Mouse (Mus musculus) adipose tissue, adult 10 weeks (tissue): Measurements from ENCODE around the gene Zfp787. TPM values are rescaled to one million over a fixed set of nuclear protein-coding genes. Genes with fewer than 3 reads are reported as not detected.

Experiments
- polyA plus RNA-seq: library from polyadenylated mRNA; stranded (reverse); fragments of 350-450 nt; fragmentation: Illumina TruSeq; extraction: RNeasy Lipid Tissue Mini Kit (QIAGEN cat#74804); gene quantifications from one replicate; pipeline ENCODE4 v1.2.3, GENCODE M21; 2014; ENCODE audit warnings: low read depth, low replicate concordance

Zfp787 gene
- polyA plus RNA-seq: 43.9 TPM

DNA sequence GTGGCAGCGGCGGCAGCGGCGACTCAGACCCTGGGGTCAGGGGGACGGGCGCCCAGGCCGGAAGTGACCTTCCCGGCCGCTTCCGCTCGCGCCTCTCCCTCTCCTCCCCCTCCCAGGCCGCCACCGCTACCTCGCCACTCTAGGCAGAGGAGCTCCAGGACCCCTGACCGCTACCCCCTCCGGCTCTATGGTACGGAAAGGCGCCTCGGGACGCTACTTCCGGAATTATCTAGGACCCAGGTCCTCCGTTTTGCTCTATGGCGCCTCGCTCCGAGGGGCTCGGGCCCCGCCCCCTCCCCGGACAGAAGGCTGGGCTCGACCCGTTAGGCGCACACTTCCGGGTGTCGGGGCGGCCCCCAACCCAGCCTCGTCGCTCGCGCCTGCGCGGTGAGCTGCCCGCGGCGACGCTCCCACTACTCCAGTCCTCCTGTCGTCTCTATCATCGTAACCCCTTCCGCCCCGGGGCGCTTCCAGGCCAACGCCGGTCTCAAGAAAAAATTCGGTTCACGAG is at the start of gene Zfp787:
Gene Zfp787, minus strand, starts transcription at position 97 of the 511 bp plus-strand sequence.

DNA sequence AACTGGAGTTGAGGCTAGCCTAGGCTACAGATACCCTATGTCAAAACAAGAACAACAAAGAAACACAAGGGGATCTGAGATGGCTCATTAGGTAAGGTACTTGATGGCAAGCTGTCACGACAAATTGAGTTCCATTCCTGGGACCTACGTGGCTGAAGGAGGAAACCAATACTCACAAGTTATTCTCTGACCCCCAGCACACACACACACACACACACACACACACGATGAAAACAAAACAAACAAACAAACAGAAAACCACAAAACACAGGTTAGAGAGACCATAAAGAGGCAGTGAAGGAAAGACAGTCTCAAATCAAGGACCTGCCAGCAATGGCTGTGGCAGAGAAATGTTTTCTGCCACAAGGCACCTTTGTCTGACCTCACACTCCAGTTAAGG is 41.0 kb upstream of the Zfp787 start, which contains the start of gene Galp:
Gene Galp, plus strand, starts transcription at position 301 of the 400 bp plus-strand sequence.

DNA sequence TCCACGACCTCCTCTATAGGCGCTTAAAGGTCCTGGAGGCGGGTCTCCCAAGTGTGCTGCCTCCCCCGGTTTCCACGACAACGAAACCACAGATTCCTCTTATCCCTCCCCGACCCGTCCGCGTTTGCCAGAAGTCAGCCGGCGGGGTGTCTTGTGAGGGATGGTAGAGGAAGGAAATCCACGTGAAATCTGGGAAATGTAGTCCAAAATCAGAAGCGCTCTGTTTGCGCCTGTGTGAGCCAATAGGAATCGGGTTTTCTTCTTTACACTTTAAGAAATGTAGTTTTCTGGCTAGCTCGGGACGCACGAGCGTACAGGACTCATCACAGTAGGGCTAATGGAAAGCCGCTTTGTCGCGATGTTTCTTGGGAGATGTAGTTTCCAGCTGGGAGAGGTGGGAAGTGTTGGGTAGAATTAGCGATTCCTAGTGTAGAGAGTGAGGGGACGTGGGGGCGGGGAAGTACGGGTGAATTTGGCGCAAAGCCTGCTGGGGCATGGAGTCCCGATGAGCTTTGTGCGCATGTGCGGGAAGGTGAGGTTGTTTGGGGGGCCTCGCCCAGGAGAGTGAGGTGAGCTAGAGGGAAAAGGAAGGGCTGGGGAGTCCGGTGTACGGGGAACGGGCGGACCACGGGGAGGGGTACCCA is 16.3 kb upstream of the Zfp787 start, which contains the start of gene Zfp444:
Gene Zfp444, plus strand, starts transcription at position 221 of the 644 bp plus-strand sequence.

Other genes starting within 250 kb of the Zfp787 start
- gene Vmn1r65, start 145.0 kb downstream of the Zfp787 start, polyA plus RNA-seq: not detected
- not detected for gene Nlrp4c, start 110.8 kb downstream of the Zfp787 start, polyA plus RNA-seq
- 9.7 TPM for gene Zfp444, start 16.2 kb upstream of the Zfp787 start, polyA plus RNA-seq
- not detected for gene Galp, start 41.1 kb upstream of the Zfp787 start, polyA plus RNA-seq
- gene Zscan5b, start 66.3 kb upstream of the Zfp787 start, polyA plus RNA-seq: not detected
- gene Epp13, start 96.7 kb upstream of the Zfp787 start, polyA plus RNA-seq: 1,688 TPM
- 5.4 TPM for gene Zfp667, start 130.6 kb upstream of the Zfp787 start, polyA plus RNA-seq
- gene Zfp583, start 175.3 kb upstream of the Zfp787 start, polyA plus RNA-seq: 2.5 TPM
- gene Gm3854, start 187.8 kb upstream of the Zfp787 start, polyA plus RNA-seq: 0.71 TPM
- 3.4 TPM for gene Zfp78, start 207.3 kb upstream of the Zfp787 start, polyA plus RNA-seq
- gene Zfp28, start 227.3 kb upstream of the Zfp787 start, polyA plus RNA-seq: 7.0 TPM
- not detected for gene Smim17, start 242.7 kb upstream of the Zfp787 start, polyA plus RNA-seq